Mouse (Mus musculus) liver, postnatal 0 days (tissue): ENCODE results near the gene Mgat5. TPM values are rescaled to one million over a fixed set of nuclear protein-coding genes. Genes with fewer than 3 reads are reported as not detected.

Experiments
- ATAC-seq: fragments of 200-750 bp; cut with Nextera tagmentation; 2 replicates; pipeline ENCODE4 v1.8.0; 2017; ENCODE audit warnings: mild to moderate bottlenecking, moderate library complexity
- DNase-seq: peaks from one replicate; pipeline ENCODE4 v3.0.0-alpha.2; 2016
- H3K27ac ChIP-seq: fragments of 300-500 bp; sonication (generic); 2 replicates; pipeline ENCODE4 v1.5.1; 2014; ENCODE audit warnings: antibody characterized with exemption, moderate library complexity, mild to moderate bottlenecking, low read depth
- H3K27me3 ChIP-seq: fragments of 300-500 bp; sonication (generic); 2 replicates; pipeline ENCODE4 v1.6.1; 2014; ENCODE audit warnings: low read length, control low read depth, mixed read lengths; ENCODE audit not compliant: insufficient read depth
- H3K36me3 ChIP-seq: fragments of 300-500 bp; sonication (generic); replicated peaks from 2 replicates; pipeline ENCODE4 v1.6.1; 2014; ENCODE audit warnings: mild to moderate bottlenecking, control low read depth, low read length, moderate library complexity, mixed read lengths; ENCODE audit not compliant: insufficient read depth
- H3K4me1 ChIP-seq: fragments of 300-500 bp; sonication (generic); 2 replicates; pipeline ENCODE4 v1.6.1; 2014; ENCODE audit warnings: antibody characterized with exemption, mild to moderate bottlenecking, control low read depth; ENCODE audit not compliant: insufficient read depth
- H3K4me2 ChIP-seq: fragments of 300-500 bp; sonication (generic); 2 replicates; pipeline ENCODE4 v1.6.1; 2014; ENCODE audit warnings: low read depth, mild to moderate bottlenecking, low read length, moderate library complexity, mixed read lengths
- H3K4me3 ChIP-seq: fragments of 300-500 bp; sonication (generic); 2 replicates; pipeline ENCODE4 v1.5.1; 2014; ENCODE audit warnings: low read depth, low read length
- H3K9ac ChIP-seq: fragments of 300-500 bp; sonication (generic); replicated peaks from 2 replicates; pipeline ENCODE4 v1.6.1; 2014; ENCODE audit warnings: mild to moderate bottlenecking, moderate library complexity
- H3K9me3 ChIP-seq: fragments of 300-500 bp; sonication (generic); 2 replicates; pipeline ENCODE4 v1.6.1; 2016; ENCODE audit warnings: mild to moderate bottlenecking, control low read depth, low read length, mixed read lengths
- CTCF ChIP-seq: sonication (generic); IDR thresholded peaks from 2 replicates; pipeline ENCODE4 v1.5.1; 2016; ENCODE audit warnings: antibody characterized with exemption, low read depth
- EP300 ChIP-seq: IDR thresholded peaks from 2 replicates; pipeline ENCODE4 v1.6.1; 2016; ENCODE audit warnings: antibody characterized with exemption, low read depth, mild to moderate bottlenecking
- WGBS: fragments of 180-500 bp; shearing (Covaris S2); extraction: QIAGEN DNeasy Blood & Tissue Kit; methylation state at CpG from one replicate; pipeline ENCODE4 v1.1.7; 2014; ENCODE audit not compliant: insufficient replicate concordance; 5-methylcytosine and 5-hydroxymethylcytosine counted together
- polyA plus RNA-seq: library from polyadenylated mRNA; unstranded; fragments of >200 nt; fragmentation: Nextera tagmentation; extraction: Ambion mirVana; gene quantifications from 2 replicates; pipeline ENCODE4 v1.2.1, GENCODE M21; 2015

The Mgat5 gene
- polyA plus RNA-seq, 1 experiment from 2014 or later = 0.86 TPM

GRCm38 (mm10) chr1:127205501-127206019 is 745 bp downstream of the Mgat5 start:
- Histone ChIP-seq H3K9me3 (no peaks in the 10 kb centered on the region), H3K4me3 (peak overlapping the region; percentile 64), H3K4me1 (peaks cover 8% of the 10 kb centered on the region; the same call in 1 of the 2 replicates), H3K36me3 (no peaks in the 10 kb centered on the region), H3K27me3 (no peaks in the 10 kb centered on the region), H3K27ac (peak overlapping the region; percentile 86), H3K9ac (peak overlapping the region; percentile 76), H3K4me2 (peak overlapping the region; percentile 97)
- WGBS = under 1% methylated on average over 24 of the region's 24 CpGs
- no peak for ATAC-seq
- DNase-seq = no peak
- TF ChIP-seq CTCF = no peak
- TF ChIP-seq EP300 = no peak

GRCm38 (mm10) chr1:127206020-127206641 is 1.3 kb downstream of the Mgat5 start:
- H3K4me2 ChIP-seq = peak overlapping the region; percentile 97
- ATAC-seq (0 out of 2 replicates have a peak, but pooled peaks have one; percentile 2), DNase-seq (peak; percentile 48)
- no peak for TF ChIP-seq EP300
- TF ChIP-seq CTCF = no peak
- peaks cover 8% of the 10 kb centered on the region; the same call in 1 of the 2 replicates for H3K4me1 ChIP-seq
- H3K27me3 ChIP-seq = no peaks in the 10 kb centered on the region
- peak overlapping the region; percentile 76 for H3K9ac ChIP-seq
- H3K9me3 ChIP-seq = no peaks in the 10 kb centered on the region
- 2% methylated on average over 36 of the region's 39 CpGs for WGBS
- H3K36me3 ChIP-seq = no peaks in the 10 kb centered on the region
- H3K4me3 ChIP-seq = peak overlapping the region; percentile 64
- H3K27ac ChIP-seq = peak overlapping the region; percentile 86

- DNase-seq (no peak), ATAC-seq (no peak)
- Histone ChIP-seq H3K27ac (peak overlapping the region; percentile 39; the same call in 1 of the 2 replicates), H3K9ac (no peak overlapping the region; the same call in 1 of the 2 replicates), H3K4me1 (peaks cover 8% of the 10 kb centered on the region; the same call in 1 of the 2 replicates), H3K9me3 (no peaks in the 10 kb centered on the region), H3K4me2 (peak overlapping the region; percentile 97), H3K4me3 (peak overlapping the region; percentile 64), H3K36me3 (no peaks in the 10 kb centered on the region), H3K27me3 (no peaks in the 10 kb centered on the region)
- 52% methylated on average over 11 of the region's 11 CpGs for WGBS
- no peak for TF ChIP-seq CTCF
Observed at GRCm38 (mm10) chr1:127206881-127207555, 2.2 kb downstream of the Mgat5 start.

GRCm38 (mm10) chr1:127208167-127208566 is 3.4 kb downstream of the Mgat5 start:
- Histone ChIP-seq H3K9ac (no peak overlapping the region), H3K4me3 (no peak overlapping the region), H3K36me3 (no peaks in the 10 kb centered on the region), H3K27me3 (no peaks in the 10 kb centered on the region), H3K4me2 (no peak overlapping the region), H3K9me3 (no peaks in the 10 kb centered on the region), H3K4me1 (peaks cover 8% of the 10 kb centered on the region; the same call in 1 of the 2 replicates), H3K27ac (no peak overlapping the region)
- no peak for DNase-seq
- ATAC-seq = no peak
- WGBS = 79% methylated on average over 9 of the region's 9 CpGs
- TF ChIP-seq EP300 (no peak), CTCF (no peak)

GRCm38 (mm10) chr1:127212812-127213211 is 8.0 kb downstream of the Mgat5 start:
- H3K4me3 ChIP-seq = no peak overlapping the region
- H3K27me3 ChIP-seq = no peaks in the 10 kb centered on the region
- 56% methylated on average over 1 of the region's 1 CpGs for WGBS
- no peak overlapping the region for H3K4me2 ChIP-seq
- no peaks in the 10 kb centered on the region for H3K9me3 ChIP-seq
- H3K27ac ChIP-seq = no peak overlapping the region
- ATAC-seq = no peak
- TF ChIP-seq EP300 (no peak), CTCF (no peak)
- H3K4me1 ChIP-seq = peaks cover 8% of the 10 kb centered on the region
- no peak for DNase-seq
- H3K9ac ChIP-seq = no peak overlapping the region
- H3K36me3 ChIP-seq = no peaks in the 10 kb centered on the region

- Histone ChIP-seq H3K27me3 (no peaks in the 10 kb centered on the region), H3K4me3 (no peak overlapping the region), H3K36me3 (no peaks in the 10 kb centered on the region), H3K9ac (no peak overlapping the region), H3K27ac (no peak overlapping the region), H3K4me2 (no peak overlapping the region), H3K4me1 (peaks cover 7% of the 10 kb centered on the region), H3K9me3 (no peaks in the 10 kb centered on the region)
- ATAC-seq = no peak
- TF ChIP-seq EP300 (no peak), CTCF (no peak)
- WGBS = 69% methylated on average over 3 of the region's 3 CpGs
- no peak for DNase-seq
Observed at GRCm38 (mm10) chr1:127213434-127213833, 8.6 kb downstream of the Mgat5 start.
